Mouse (Mus musculus): ENCODE data around the gene Gm44503. TPM values are rescaled to one million over a fixed set of nuclear protein-coding genes. Genes with fewer than 3 reads are reported as not detected.
A peak's percentile ranks its signal among the peaks of the same experiment; 100 is the strongest.

The Gm44503 gene
- polyA plus RNA-seq, 1 experiment from 2014 or later, result not detected

GRCm38 (mm10) chr9:72944286-72944685 lies 14.4 kb upstream of the Gm44503 start:
- H3K9ac ChIP-seq, result no peak overlapping the region

GRCm38 (mm10) chr9:72947010-72947409 lies 11.6 kb upstream of the Gm44503 start:
- Histone ChIP-seq H3K4me3 (no peak overlapping the region), H3K4me2 (no peak overlapping the region), H3K36me3 (peaks cover 27% of the 10 kb centered on the region), H3K27ac (replicated peaks) (no peak overlapping the region), H3K4me1 (replicated peaks) (no peaks in the 10 kb centered on the region), H3K9ac (no peak overlapping the region), H3K9me3 (0 out of 2 replicates have a peak, but pooled peaks cover 6% of the 10 kb centered on the region), H3K27me3 (no peaks in the 10 kb centered on the region)
- WGBS, result 98% methylated on average over 1 of the region's 1 CpGs
- ATAC-seq (ENCODE audit: low FRiP score, low read depth), result no peak

More at GRCm38 (mm10) chr9:72944286-72944685, 14.4 kb upstream of the Gm44503 start:
- H3K9me3 ChIP-seq, result 0 out of 2 replicates have a peak, but pooled peaks cover 6% of the 10 kb centered on the region
- no peaks in the 10 kb centered on the region for H3K27me3 ChIP-seq
- WGBS, result 92% methylated on average over 13 of the region's 13 CpGs
- H3K4me1 ChIP-seq (replicated peaks), result no peaks in the 10 kb centered on the region
- H3K36me3 ChIP-seq, result peaks cover 27% of the 10 kb centered on the region
- H3K4me2 ChIP-seq, result no peak overlapping the region
- no peak overlapping the region for H3K27ac ChIP-seq (replicated peaks)
- no peak for ATAC-seq (ENCODE audit: low FRiP score, low read depth)
- H3K4me3 ChIP-seq, result no peak overlapping the region

GRCm38 (mm10) chr9:72949572-72949971 lies 9.1 kb upstream of the Gm44503 start:
- H3K36me3 ChIP-seq, result peaks cover 26% of the 10 kb centered on the region
- no peak overlapping the region for H3K4me3 ChIP-seq
- no peak overlapping the region for H3K27ac ChIP-seq (replicated peaks)
- ATAC-seq (ENCODE audit: low FRiP score, low read depth), result no peak
- H3K4me2 ChIP-seq, result no peak overlapping the region
- H3K4me1 ChIP-seq (replicated peaks), result no peaks in the 10 kb centered on the region
- 0 out of 2 replicates have a peak, but pooled peaks cover 6% of the 10 kb centered on the region for H3K9me3 ChIP-seq
- WGBS, result 81% methylated on average over 7 of the region's 7 CpGs
- no peak overlapping the region for H3K9ac ChIP-seq
- H3K27me3 ChIP-seq, result no peaks in the 10 kb centered on the region

GRCm38 (mm10) chr9:72954746-72955145 lies 3.9 kb upstream of the Gm44503 start:
- no peak overlapping the region for H3K4me3 ChIP-seq
- H3K27me3 ChIP-seq, result no peaks in the 10 kb centered on the region
- no peaks in the 10 kb centered on the region for H3K9me3 ChIP-seq
- ATAC-seq (ENCODE audit: low FRiP score, low read depth), result no peak
- no peaks in the 10 kb centered on the region for H3K36me3 ChIP-seq
- WGBS, result 58% methylated on average over 2 of the region's 2 CpGs
- H3K4me2 ChIP-seq, result no peak overlapping the region
- peaks cover 13% of the 10 kb centered on the region for H3K4me1 ChIP-seq (replicated peaks)
- no peak overlapping the region for H3K9ac ChIP-seq
- no peak overlapping the region for H3K27ac ChIP-seq (replicated peaks)

GRCm38 (mm10) chr9:72955546-72955945 lies 3.1 kb upstream of the Gm44503 start:
- Histone ChIP-seq H3K4me3 (no peak overlapping the region), H3K27ac (replicated peaks) (no peak overlapping the region), H3K4me1 (replicated peaks) (peaks cover 13% of the 10 kb centered on the region), H3K9me3 (no peaks in the 10 kb centered on the region), H3K27me3 (no peaks in the 10 kb centered on the region), H3K4me2 (no peak overlapping the region), H3K9ac (no peak overlapping the region), H3K36me3 (no peaks in the 10 kb centered on the region)
- 24% methylated on average over 1 of the region's 1 CpGs for WGBS
- ATAC-seq (ENCODE audit: low FRiP score, low read depth), result no peak

GRCm38 (mm10) chr9:72961346-72961745 lies 2.7 kb downstream of the Gm44503 start:
- Histone ChIP-seq H3K36me3 (no peaks in the 10 kb centered on the region), H3K27me3 (no peaks in the 10 kb centered on the region), H3K4me2 (no peak overlapping the region), H3K9me3 (no peaks in the 10 kb centered on the region), H3K27ac (replicated peaks) (no peak overlapping the region), H3K4me3 (no peak overlapping the region), H3K4me1 (replicated peaks) (peaks cover 13% of the 10 kb centered on the region), H3K9ac (no peak overlapping the region)
- WGBS, result 78% methylated on average over 8 of the region's 8 CpGs
- no peak for ATAC-seq (ENCODE audit: low FRiP score, low read depth)

GRCm38 (mm10) chr9:72961959-72962358 lies 3.3 kb downstream of the Gm44503 start:
- H3K9ac ChIP-seq, result no peak overlapping the region
- no peaks in the 10 kb centered on the region for H3K36me3 ChIP-seq
- H3K9me3 ChIP-seq, result no peaks in the 10 kb centered on the region
- no peaks in the 10 kb centered on the region for H3K27me3 ChIP-seq
- H3K4me2 ChIP-seq, result no peak overlapping the region
- ATAC-seq (ENCODE audit: low FRiP score, low read depth), result no peak
- no peak overlapping the region for H3K4me3 ChIP-seq
- peaks cover 13% of the 10 kb centered on the region for H3K4me1 ChIP-seq (replicated peaks)
- WGBS, result 83% methylated on average over 15 of the region's 15 CpGs
- no peak overlapping the region for H3K27ac ChIP-seq (replicated peaks)

GRCm38 (mm10) chr9:72968349-72969061 lies 9.9 kb downstream of the Gm44503 start:
- whole genome bisulfite sequencing, result 32% methylated on average over 11 of the region's 11 CpGs
- Histone ChIP-seq H3K4me1 (replicated peaks) (peaks cover 4% of the 10 kb centered on the region; the same call in 1 of the 2 replicates), H3K36me3 (no peaks in the 10 kb centered on the region), H3K27ac (replicated peaks) (no peak overlapping the region), H3K9me3 (no peaks in the 10 kb centered on the region), H3K4me3 (no peak overlapping the region), H3K27me3 (no peaks in the 10 kb centered on the region), H3K4me2 (no peak overlapping the region), H3K9ac (no peak overlapping the region)
- ATAC-seq (ENCODE audit: low FRiP score, low read depth), result peak; percentile 78; the same call in 1 of the 2 replicates

- Histone ChIP-seq H3K4me2 (no peak overlapping the region), H3K4me1 (replicated peaks) (peaks cover 4% of the 10 kb centered on the region; the same call in 1 of the 2 replicates), H3K27me3 (no peaks in the 10 kb centered on the region), H3K9me3 (no peaks in the 10 kb centered on the region), H3K9ac (no peak overlapping the region), H3K27ac (replicated peaks) (no peak overlapping the region), H3K36me3 (no peaks in the 10 kb centered on the region), H3K4me3 (no peak overlapping the region)
- ATAC-seq (ENCODE audit: low FRiP score, low read depth), result no peak
- WGBS, result 71% methylated on average over 7 of the region's 7 CpGs
Measured at GRCm38 (mm10) chr9:72969874-72970273, 11.2 kb downstream of the Gm44503 start.

GRCm38 (mm10) chr9:72972435-72972834 lies 13.8 kb downstream of the Gm44503 start:
- no peak for ATAC-seq (ENCODE audit: low FRiP score, low read depth)
- Histone ChIP-seq H3K4me3 (no peak overlapping the region), H3K27me3 (no peaks in the 10 kb centered on the region), H3K9me3 (no peaks in the 10 kb centered on the region), H3K4me1 (replicated peaks) (peaks cover 4% of the 10 kb centered on the region; the same call in 1 of the 2 replicates), H3K27ac (replicated peaks) (no peak overlapping the region), H3K9ac (no peak overlapping the region), H3K36me3 (no peaks in the 10 kb centered on the region), H3K4me2 (no peak overlapping the region)
- WGBS, result 93% methylated on average over 5 of the region's 5 CpGs

- no peak overlapping the region for H3K9ac ChIP-seq
Measured at GRCm38 (mm10) chr9:72972984-72973383, 14.3 kb downstream of the Gm44503 start.

GRCm38 (mm10) chr9:72974734-72975133 lies 16.1 kb downstream of the Gm44503 start:
- Histone ChIP-seq H3K27ac (replicated peaks) (no peak overlapping the region), H3K27me3 (no peaks in the 10 kb centered on the region), H3K36me3 (no peaks in the 10 kb centered on the region), H3K9ac (no peak overlapping the region), H3K4me2 (no peak overlapping the region), H3K4me3 (no peak overlapping the region), H3K4me1 (replicated peaks) (no peaks in the 10 kb centered on the region), H3K9me3 (no peaks in the 10 kb centered on the region)
- ATAC-seq (ENCODE audit: low FRiP score, low read depth), result no peak
- 88% methylated on average over 5 of the region's 5 CpGs for WGBS

More at GRCm38 (mm10) chr9:72972984-72973383, 14.3 kb downstream of the Gm44503 start:
- no peaks in the 10 kb centered on the region for H3K9me3 ChIP-seq
- H3K27ac ChIP-seq (replicated peaks), result no peak overlapping the region
- ATAC-seq (ENCODE audit: low FRiP score, low read depth), result no peak
- H3K4me2 ChIP-seq, result no peak overlapping the region
- peaks cover 4% of the 10 kb centered on the region; the same call in 1 of the 2 replicates for H3K4me1 ChIP-seq (replicated peaks)
- no peaks in the 10 kb centered on the region for H3K27me3 ChIP-seq
- no peak overlapping the region for H3K4me3 ChIP-seq
- H3K36me3 ChIP-seq, result no peaks in the 10 kb centered on the region

Data from hindbrain, embryonic 15.5 days (tissue).